Mouse (Mus musculus) adrenal gland (tissue): ENCODE data around the gene Hp1bp3.

Source experiments
- intact Hi-C: fragments of 180-260 bp; cut with DNase I; formaldehyde crosslinking; loops from one replicate; pipeline ENCODE4 v1.15.1; 2025

Hp1bp3 gene

DNA sequence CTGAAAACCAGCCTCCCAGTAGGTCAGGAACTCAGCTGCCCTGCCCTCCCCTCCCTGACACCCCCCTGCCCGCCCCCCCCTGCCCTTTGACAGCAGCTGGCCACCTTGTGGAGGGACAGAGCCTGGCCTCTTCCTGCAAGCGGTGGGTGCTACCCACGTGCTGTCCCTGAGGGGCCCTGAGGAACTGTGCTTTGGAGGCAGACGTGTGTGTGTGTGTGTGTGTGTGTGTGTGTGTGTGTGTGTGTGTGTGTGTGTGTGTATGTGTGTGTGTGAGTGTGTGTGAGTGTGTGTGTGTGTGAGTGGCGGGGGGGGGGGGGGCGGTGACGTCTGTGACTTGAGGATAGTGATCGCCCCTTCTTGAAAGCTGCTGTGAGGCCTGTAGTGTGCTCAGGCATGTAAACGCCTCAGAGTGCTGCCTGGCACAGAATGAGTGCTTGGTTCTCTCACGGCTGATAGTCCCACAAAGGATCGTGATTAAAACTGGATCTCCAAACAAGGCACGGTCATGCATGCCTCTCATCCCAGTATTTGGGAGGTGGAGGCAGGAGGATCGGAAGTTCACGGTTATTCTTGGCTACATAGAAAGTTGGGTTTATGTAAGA lies 78.0 kb downstream of the Hp1bp3 start:
- intact Hi-C loops, result no loop called here
